Mouse (Mus musculus) midbrain, embryonic 15.5 days (tissue): Measurements from ENCODE around the gene Fam214b. TPM values are rescaled to one million over a fixed set of nuclear protein-coding genes. Genes with fewer than 3 reads are reported as not detected.

Source experiments
- ATAC-seq: fragments of 200-750 bp; cut with Nextera tagmentation; replicated peaks from 2 replicates; pipeline ENCODE4 v1.8.0; 2017; ENCODE audit warnings: moderate TSS enrichment
- H3K27ac ChIP-seq: fragments of 300-500 bp; sonication (generic); 2 replicates; pipeline ENCODE4 v1.5.1; 2015; ENCODE audit warnings: mild to moderate bottlenecking, inconsistent platforms
- H3K27me3 ChIP-seq: fragments of 300-500 bp; sonication (generic); replicated peaks from 2 replicates; pipeline ENCODE4 v1.6.1; 2015; ENCODE audit warnings: inconsistent platforms
- H3K36me3 ChIP-seq: fragments of 300-500 bp; sonication (generic); replicated peaks from 2 replicates; pipeline ENCODE4 v1.6.1; 2015; ENCODE audit warnings: inconsistent platforms
- H3K4me1 ChIP-seq: fragments of 300-500 bp; sonication (generic); 2 replicates; pipeline ENCODE4 v1.6.1; 2015; ENCODE audit warnings: inconsistent platforms
- H3K4me2 ChIP-seq: fragments of 300-500 bp; sonication (generic); 2 replicates; pipeline ENCODE4 v1.6.1; 2015; ENCODE audit warnings: inconsistent platforms, mild to moderate bottlenecking, moderate library complexity
- H3K4me3 ChIP-seq: fragments of 300-500 bp; sonication (generic); 2 replicates; pipeline ENCODE4 v1.5.1; 2015; ENCODE audit warnings: mild to moderate bottlenecking, inconsistent platforms
- H3K9ac ChIP-seq: fragments of 300-500 bp; sonication (generic); 2 replicates; pipeline ENCODE4 v1.6.1; 2015; ENCODE audit warnings: mild to moderate bottlenecking, inconsistent platforms
- H3K9me3 ChIP-seq: fragments of 300-500 bp; sonication (generic); 2 replicates; pipeline ENCODE4 v1.6.1; 2016; ENCODE audit warnings: inconsistent platforms
- WGBS: fragments of 180-500 bp; shearing (Covaris S2); methylation state at CpG from one replicate; pipeline ENCODE4 v1.1.7; 2015; ENCODE audit warnings: mixed read lengths; 5-methylcytosine and 5-hydroxymethylcytosine counted together
- polyA plus RNA-seq: library from polyadenylated mRNA; unstranded; fragments of >200 nt; fragmentation: Nextera tagmentation; extraction: Ambion mirVana; gene quantifications from 2 replicates; pipeline ENCODE4 v1.2.1, GENCODE M21; 2015

Gene Fam214b
- polyA plus RNA-seq, result 52.0 and 55.3 TPM in 2 replicates

GRCm38 (mm10) chr4:43045659-43046302, at the start of gene Fam214b:
Gene Fam214b (minus strand): TSS chr4:43046220.
- under 1% methylated on average over 33 of the region's 33 CpGs for WGBS
- ATAC-seq, result peak; percentile 89
- H3K27ac ChIP-seq, result peak within 1 kb of the TSS; percentile 90

GRCm38 (mm10) chr4:43091183-43091582, 45.2 kb upstream of the Fam214b start:
- Histone ChIP-seq H3K4me1 (no peaks in the 10 kb centered on the region), H3K27ac (no peak overlapping the region), H3K9me3 (no peaks in the 10 kb centered on the region), H3K9ac (no peak overlapping the region), H3K4me3 (no peak overlapping the region), H3K36me3 (peaks cover 2% of the 10 kb centered on the region; the same call in 1 of the 2 replicates), H3K27me3 (no peaks in the 10 kb centered on the region), H3K4me2 (no peak overlapping the region)
- 94% methylated on average over 4 of the region's 4 CpGs for WGBS
- no peak for ATAC-seq

More at GRCm38 (mm10) chr4:43045659-43046302, at the start of gene Fam214b:
- H3K9ac ChIP-seq, result peak within 1 kb of the TSS; percentile 63
- H3K4me2 ChIP-seq, result peak within 1 kb of the TSS; percentile 81
- no peaks in the 10 kb centered on the region for H3K27me3 ChIP-seq
- no peaks in the 10 kb centered on the region for H3K36me3 ChIP-seq
- no peaks in the 10 kb centered on the region for H3K9me3 ChIP-seq
- H3K4me3 ChIP-seq, result peak within 1 kb of the TSS; percentile 54
- peaks cover 35% of the 10 kb centered on the region for H3K4me1 ChIP-seq

- 98% methylated on average over 2 of the region's 2 CpGs for WGBS
- no peak overlapping the region for H3K27ac ChIP-seq
- H3K36me3 ChIP-seq, result 0 out of 2 replicates have a peak, but pooled peaks cover 2% of the 10 kb centered on the region
- no peaks in the 10 kb centered on the region for H3K27me3 ChIP-seq
- H3K4me3 ChIP-seq, result no peak overlapping the region
- no peak for ATAC-seq
- H3K4me2 ChIP-seq, result no peak overlapping the region
- H3K9me3 ChIP-seq, result no peaks in the 10 kb centered on the region
- no peak overlapping the region for H3K9ac ChIP-seq
- H3K4me1 ChIP-seq, result no peaks in the 10 kb centered on the region
These were observed 43.9 kb upstream of the Fam214b start for GRCm38 (mm10) chr4:43089950-43090349.

GRCm38 (mm10) chr4:43082458-43082857, 36.4 kb upstream of the Fam214b start:
- no peak overlapping the region for H3K4me2 ChIP-seq
- H3K4me1 ChIP-seq, result no peaks in the 10 kb centered on the region
- WGBS, result 92% methylated on average over 2 of the region's 2 CpGs
- H3K27me3 ChIP-seq, result no peaks in the 10 kb centered on the region
- H3K9ac ChIP-seq, result no peak overlapping the region
- no peak overlapping the region for H3K27ac ChIP-seq
- H3K9me3 ChIP-seq, result no peaks in the 10 kb centered on the region
- no peak overlapping the region for H3K4me3 ChIP-seq
- no peaks in the 10 kb centered on the region for H3K36me3 ChIP-seq
- ATAC-seq, result no peak

GRCm38 (mm10) chr4:43078071-43078718, 32.2 kb upstream of the Fam214b start:
- H3K9ac ChIP-seq, result no peak overlapping the region
- no peaks in the 10 kb centered on the region for H3K36me3 ChIP-seq
- no peaks in the 10 kb centered on the region for H3K27me3 ChIP-seq
- ATAC-seq, result no peak
- WGBS, result 65% methylated on average over 7 of the region's 7 CpGs
- no peak overlapping the region for H3K4me2 ChIP-seq
- H3K4me3 ChIP-seq, result no peak overlapping the region
- H3K4me1 ChIP-seq, result no peaks in the 10 kb centered on the region
- no peak overlapping the region for H3K27ac ChIP-seq
- no peaks in the 10 kb centered on the region for H3K9me3 ChIP-seq

GRCm38 (mm10) chr4:43074923-43075322, 28.9 kb upstream of the Fam214b start:
- no peak for ATAC-seq
- H3K9me3 ChIP-seq, result no peaks in the 10 kb centered on the region
- H3K27me3 ChIP-seq, result no peaks in the 10 kb centered on the region
- no peak overlapping the region for H3K4me2 ChIP-seq
- H3K27ac ChIP-seq, result no peak overlapping the region
- H3K9ac ChIP-seq, result no peak overlapping the region
- no peaks in the 10 kb centered on the region for H3K36me3 ChIP-seq
- H3K4me3 ChIP-seq, result no peak overlapping the region
- H3K4me1 ChIP-seq, result no peaks in the 10 kb centered on the region

GRCm38 (mm10) chr4:43065471-43065870, 19.5 kb upstream of the Fam214b start:
- Histone ChIP-seq H3K4me3 (no peak overlapping the region), H3K4me1 (peaks cover 5% of the 10 kb centered on the region), H3K27ac (no peak overlapping the region), H3K9ac (no peak overlapping the region), H3K4me2 (no peak overlapping the region), H3K27me3 (no peaks in the 10 kb centered on the region), H3K36me3 (no peaks in the 10 kb centered on the region), H3K9me3 (no peaks in the 10 kb centered on the region)
- over 99% methylated on average over 4 of the region's 4 CpGs for WGBS
- ATAC-seq, result no peak

GRCm38 (mm10) chr4:43060286-43060685, 14.3 kb upstream of the Fam214b start:
- WGBS, result 32% methylated on average over 3 of the region's 3 CpGs
- Histone ChIP-seq H3K4me3 (peak overlapping the region; percentile 67; the same call in 1 of the 2 replicates), H3K9ac (no peak overlapping the region), H3K4me2 (peak overlapping the region; percentile 67), H3K27me3 (no peaks in the 10 kb centered on the region), H3K36me3 (no peaks in the 10 kb centered on the region), H3K9me3 (no peaks in the 10 kb centered on the region), H3K27ac (0 out of 2 replicates have a peak overlapping the region, but pooled peaks have one; percentile 3), H3K4me1 (peaks cover 15% of the 10 kb centered on the region)
- no peak for ATAC-seq

GRCm38 (mm10) chr4:43059697-43060096, 13.7 kb upstream of the Fam214b start:
- no peak overlapping the region for H3K27ac ChIP-seq
- H3K4me2 ChIP-seq, result peak overlapping the region; percentile 67
- H3K4me1 ChIP-seq, result peaks cover 15% of the 10 kb centered on the region
- no peaks in the 10 kb centered on the region for H3K27me3 ChIP-seq
- peak overlapping the region; percentile 66; the same call in 1 of the 2 replicates for H3K9ac ChIP-seq
- H3K36me3 ChIP-seq, result no peaks in the 10 kb centered on the region
- no peak for ATAC-seq
- H3K9me3 ChIP-seq, result no peaks in the 10 kb centered on the region
- H3K4me3 ChIP-seq, result peak overlapping the region; percentile 67
- 31% methylated on average over 3 of the region's 3 CpGs for WGBS

- Histone ChIP-seq H3K27me3 (no peaks in the 10 kb centered on the region), H3K36me3 (no peaks in the 10 kb centered on the region), H3K27ac (peak within 1 kb of the TSS; percentile 85), H3K4me2 (peak within 1 kb of the TSS; percentile 67), H3K4me1 (peaks cover 15% of the 10 kb centered on the region), H3K9ac (peak within 1 kb of the TSS; percentile 66), H3K9me3 (no peaks in the 10 kb centered on the region), H3K4me3 (peak within 1 kb of the TSS; percentile 67)
- WGBS, result under 1% methylated on average over 86 of the region's 90 CpGs
- ATAC-seq, result peak; percentile 97
These were observed 13.0 kb upstream of the Fam214b start, which contains the start of gene Unc13b for GRCm38 (mm10) chr4:43058753-43059654. Gene Unc13b (plus strand): TSS chr4:43058953.

GRCm38 (mm10) chr4:43058392-43058752, 12.4 kb upstream of the Fam214b start:
- Histone ChIP-seq H3K27ac (peak overlapping the region; percentile 85), H3K27me3 (no peaks in the 10 kb centered on the region), H3K4me3 (peak overlapping the region; percentile 67), H3K9ac (no peak overlapping the region), H3K4me2 (peak overlapping the region; percentile 67), H3K9me3 (no peaks in the 10 kb centered on the region), H3K36me3 (no peaks in the 10 kb centered on the region), H3K4me1 (peaks cover 15% of the 10 kb centered on the region)
- WGBS, result 15% methylated on average over 8 of the region's 8 CpGs
- peak; percentile 51; the same call in 1 of the 2 replicates for ATAC-seq

- Histone ChIP-seq H3K9me3 (no peaks in the 10 kb centered on the region), H3K4me1 (peaks cover 15% of the 10 kb centered on the region), H3K4me2 (no peak overlapping the region), H3K27ac (no peak overlapping the region), H3K27me3 (no peaks in the 10 kb centered on the region), H3K4me3 (no peak overlapping the region), H3K36me3 (no peaks in the 10 kb centered on the region), H3K9ac (no peak overlapping the region)
- WGBS, result 93% methylated on average over 5 of the region's 5 CpGs
- no peak for ATAC-seq
These were observed 11.6 kb upstream of the Fam214b start for GRCm38 (mm10) chr4:43057654-43058053.
